Mouse (Mus musculus) CD4-positive, CD25-positive, alpha-beta regulatory T cell, adult 4 months (primary cell): ENCODE data around the gene Gimap4. TPM values are rescaled to one million over a fixed set of nuclear protein-coding genes. Genes with fewer than 3 reads are reported as not detected.

Experiments used
- ATAC-seq: one replicate; pipeline ENCODE4 v1.8.0; 2017
- polyA plus RNA-seq, 2 experiments: library from polyadenylated mRNA; unstranded; fragments of 100-300 nt; shearing (Covaris generic); gene quantifications; one replicate each; pipeline ENCODE4 v1.2.1; 2017

Gimap4 gene
- 1,000 to 10,000 TPM; 1,771 to 1,850 TPM for polyA plus RNA-seq

GRCm38 (mm10) chr6:48684319-48684718, at the start of gene Gimap4:
TSS of gene Gimap4 (plus strand) at chr6:48684549.
- ATAC-seq = peak; percentile 21

DNA sequence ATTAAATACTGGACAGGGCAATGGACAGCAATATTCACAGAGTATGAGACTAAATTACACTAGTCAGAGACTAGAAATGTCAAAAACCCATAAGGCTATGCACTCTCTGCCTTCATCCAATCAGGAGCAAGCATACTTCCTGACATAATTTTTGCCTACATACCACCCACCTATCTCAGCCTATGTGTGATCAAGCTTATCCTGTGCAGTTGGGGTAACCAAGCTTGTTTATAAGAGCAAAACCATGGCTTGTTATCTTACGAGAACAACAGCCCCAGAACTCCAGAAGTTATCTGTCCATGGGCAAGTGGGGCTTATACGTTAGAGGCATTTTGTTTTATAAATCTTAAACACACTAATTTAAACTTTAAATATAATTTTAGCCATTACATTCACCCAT, 49.2 kb upstream of the Gimap4 start:
- no peak for ATAC-seq

GRCm38 (mm10) chr6:48636515-48636914, 47.8 kb upstream of the Gimap4 start:
- ATAC-seq = no peak

DNA sequence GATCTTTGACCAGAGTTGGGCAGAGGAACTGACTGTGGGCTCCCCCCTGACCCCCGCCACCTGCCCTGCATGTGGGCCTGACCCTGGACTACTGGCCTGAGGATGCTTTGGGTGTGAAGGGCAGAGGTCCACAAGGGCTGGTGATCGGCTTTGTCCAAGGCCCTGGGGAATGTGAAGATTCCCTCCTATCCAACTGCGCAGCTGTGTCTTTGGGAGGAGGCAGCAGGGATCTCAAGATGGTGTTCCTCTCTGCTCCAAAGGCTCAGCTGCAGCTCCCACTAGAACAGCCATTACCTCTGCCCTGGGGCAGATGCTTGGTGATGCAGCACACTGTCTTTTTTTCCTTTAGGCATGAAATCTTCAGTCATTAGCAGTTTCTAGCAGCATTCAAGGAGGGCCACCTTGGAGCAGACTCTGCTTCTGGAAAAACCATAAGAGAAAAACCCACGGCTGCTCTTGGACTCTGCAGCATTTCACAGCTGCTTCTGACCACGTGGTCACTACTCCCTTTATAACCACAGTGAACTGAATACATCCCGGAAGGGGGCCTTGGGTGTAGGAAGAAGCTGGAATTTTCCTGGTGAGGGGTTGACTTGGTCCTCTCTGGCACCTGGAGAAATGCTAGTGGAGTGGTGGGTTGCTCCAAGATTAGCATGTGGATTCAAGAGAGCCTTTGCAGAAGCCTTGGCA, 46.4 kb upstream of the Gimap4 start:
- no peak for ATAC-seq

- ATAC-seq = no peak
Measured at GRCm38 (mm10) chr6:48638553-48638952, 45.8 kb upstream of the Gimap4 start.

DNA sequence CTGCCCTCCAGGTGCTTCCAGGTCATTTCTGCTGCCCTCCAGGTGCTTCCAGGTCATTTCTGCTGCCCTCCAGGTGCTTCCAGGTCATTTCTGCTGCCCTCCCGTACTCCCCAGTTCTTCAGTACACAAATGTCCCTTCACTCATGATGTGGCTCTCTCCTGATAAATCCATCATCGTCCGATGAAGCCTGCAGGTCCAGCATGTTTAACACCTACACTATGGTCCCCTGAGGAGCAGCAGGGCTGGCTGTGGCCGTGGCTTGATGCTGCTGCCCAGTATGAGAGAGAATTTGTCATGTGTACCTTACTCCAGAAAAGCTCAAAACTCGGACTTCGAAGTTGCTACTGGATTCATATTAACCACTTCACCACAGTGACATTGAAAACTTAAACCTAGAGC, 43.0 kb upstream of the Gimap4 start:
- ATAC-seq = no peak

- ATAC-seq = no peak
Measured at GRCm38 (mm10) chr6:48642764-48643292, 41.5 kb upstream of the Gimap4 start.

DNA sequence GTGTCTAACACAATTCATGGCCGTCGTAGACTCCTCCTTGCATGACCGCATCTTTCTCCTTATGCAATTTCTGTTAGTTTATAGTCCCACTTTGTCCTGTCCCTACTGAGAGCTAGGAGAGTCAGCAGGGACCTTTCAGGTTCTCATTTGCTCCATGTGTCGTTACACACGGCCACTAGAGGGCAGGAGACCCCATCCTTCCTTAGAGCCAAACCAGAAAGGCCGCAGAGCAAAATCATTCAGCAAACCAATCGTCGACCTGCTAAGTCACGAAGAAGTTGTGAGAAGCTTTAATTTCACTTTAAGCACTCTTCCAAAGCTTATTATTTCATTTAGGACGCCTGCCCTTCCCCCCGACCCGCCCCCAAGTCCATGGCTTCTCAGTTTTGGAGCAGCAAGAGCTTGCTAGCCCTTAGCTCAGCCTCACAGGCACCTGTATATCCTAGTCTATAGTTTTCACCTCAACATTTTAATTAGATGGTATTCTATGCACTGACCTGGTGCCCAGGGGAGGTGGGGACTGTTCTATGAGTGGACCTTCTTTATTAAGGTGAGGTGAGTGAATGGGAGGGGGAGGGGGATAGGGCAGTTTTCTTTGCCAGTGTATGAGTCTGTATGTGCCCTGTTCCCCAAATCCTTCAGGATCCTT, 38.6 kb upstream of the Gimap4 start:
- ATAC-seq = peak; percentile 56

- peak; percentile 10 for ATAC-seq
Measured at GRCm38 (mm10) chr6:48646309-48646690, 38.0 kb upstream of the Gimap4 start.

GRCm38 (mm10) chr6:48646995-48647394, 37.4 kb upstream of the Gimap4 start, which contains the start of gene Gimap8:
TSS of gene Gimap8 (plus strand) at chr6:48647234.
- ATAC-seq = peak; percentile 89

- ATAC-seq = no peak
Measured at GRCm38 (mm10) chr6:48647611-48648010, 36.7 kb upstream of the Gimap4 start.

DNA sequence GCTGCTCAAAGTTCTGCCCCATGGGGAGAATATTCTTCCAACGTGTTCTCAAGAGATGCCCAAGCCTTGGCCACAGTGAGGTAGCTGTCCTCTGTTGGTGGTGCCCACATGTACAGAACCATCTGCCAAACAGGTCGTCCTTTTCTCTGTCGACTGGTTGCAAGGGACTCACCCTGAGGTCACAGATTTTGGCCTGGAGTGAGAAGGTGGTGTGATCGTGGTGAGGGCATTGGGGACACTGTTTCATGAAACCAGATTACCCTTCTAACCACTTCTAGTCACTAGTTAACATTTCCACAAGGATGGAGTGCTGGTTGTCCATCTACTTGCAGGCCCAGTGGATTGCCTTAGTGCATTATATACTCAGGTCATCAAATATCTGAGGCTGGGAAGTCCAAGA, 35.6 kb upstream of the Gimap4 start:
- ATAC-seq = no peak

GRCm38 (mm10) chr6:48650041-48650440, 34.3 kb upstream of the Gimap4 start:
- no peak for ATAC-seq

DNA sequence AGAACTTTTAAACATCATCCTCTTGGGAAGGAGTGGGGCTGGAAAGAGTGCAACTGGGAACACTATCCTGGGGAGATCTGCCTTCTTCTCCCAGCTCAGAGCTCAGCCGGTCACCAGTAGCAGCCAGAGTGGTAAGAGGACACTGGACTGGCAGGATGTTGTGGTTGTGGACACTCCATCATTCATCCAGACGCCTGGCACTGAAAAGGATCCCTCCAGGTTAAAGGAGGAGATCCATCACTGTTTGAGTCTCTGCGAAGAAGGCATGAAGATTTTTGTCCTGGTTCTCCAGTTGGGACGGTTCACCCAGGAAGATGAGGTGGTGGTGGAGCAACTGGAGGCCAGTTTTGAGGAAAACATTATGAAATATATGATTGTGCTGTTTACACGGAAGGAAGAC, 25.6 kb upstream of the Gimap4 start:
- ATAC-seq = no peak

GRCm38 (mm10) chr6:48664750-48665149, 19.6 kb upstream of the Gimap4 start:
- ATAC-seq = peak; percentile 56

- ATAC-seq = no peak
Measured at GRCm38 (mm10) chr6:48665471-48665870, 18.9 kb upstream of the Gimap4 start.

DNA sequence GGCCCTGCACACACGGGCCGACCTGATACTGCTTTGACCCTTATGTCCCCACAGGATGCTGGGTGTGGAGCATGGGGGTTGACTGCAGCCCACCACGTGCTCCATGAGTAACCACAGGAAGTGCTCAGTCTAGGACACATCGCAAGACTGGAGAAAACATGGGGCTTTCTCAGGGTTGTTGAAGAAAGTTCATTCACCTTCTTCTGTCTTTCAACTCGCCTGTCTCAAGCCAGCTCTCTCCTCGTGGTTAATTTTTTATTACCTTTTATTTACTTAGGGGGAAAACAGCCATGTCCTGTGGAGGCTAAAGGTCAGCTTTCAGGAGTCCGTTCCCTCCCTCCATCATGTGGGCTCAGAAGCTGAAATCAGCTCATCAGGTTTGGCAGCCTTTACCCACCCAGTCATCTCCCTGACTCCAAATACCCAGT, 18.2 kb upstream of the Gimap4 start:
- peak; percentile 68 for ATAC-seq

- ATAC-seq = no peak
Measured at GRCm38 (mm10) chr6:48668022-48668421, 16.3 kb upstream of the Gimap4 start.

GRCm38 (mm10) chr6:48669446-48669969, 14.8 kb upstream of the Gimap4 start:
- peak; percentile 40 for ATAC-seq

DNA sequence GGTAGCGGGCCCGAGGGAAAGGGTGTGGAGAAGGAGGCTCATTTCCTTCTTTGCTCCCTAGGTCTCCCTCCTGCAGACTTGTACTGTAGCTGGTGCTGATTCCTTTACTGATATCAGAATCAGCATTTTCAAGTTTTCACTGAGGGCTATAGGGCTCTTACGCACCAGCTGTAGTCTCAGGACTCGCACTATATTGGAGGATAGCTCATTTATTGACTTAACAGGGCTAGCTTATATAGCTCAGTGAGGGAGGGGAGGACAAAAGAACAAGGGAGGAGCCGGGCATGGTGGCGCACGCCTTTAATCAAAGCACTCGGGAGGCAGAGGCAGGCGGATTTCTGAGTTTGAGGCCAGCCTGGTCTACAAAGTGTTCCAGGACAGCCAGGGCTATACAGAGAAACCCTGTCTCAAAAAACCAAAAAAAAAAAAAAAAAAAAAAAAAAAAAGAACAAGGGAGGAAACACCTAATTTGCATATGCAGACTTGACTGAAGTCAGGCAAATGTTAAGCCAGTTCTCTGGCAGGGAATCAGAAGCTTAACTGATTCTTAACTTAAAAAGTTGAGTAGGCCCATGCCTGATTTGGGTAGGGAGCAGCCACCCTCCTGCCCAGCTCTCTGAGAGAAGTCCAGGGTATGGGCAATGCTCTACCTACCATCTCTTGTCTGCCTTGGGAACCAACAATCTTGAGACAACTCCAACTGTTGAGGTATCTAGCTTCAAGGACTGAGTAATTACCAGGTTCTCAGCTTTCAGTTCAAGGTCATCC, 9.9 kb upstream of the Gimap4 start:
- ATAC-seq = peak; percentile 39

GRCm38 (mm10) chr6:48675400-48675930, 8.9 kb upstream of the Gimap4 start:
- peak; percentile 0 for ATAC-seq
